Mouse (Mus musculus) embryonic facial prominence, embryonic 12.5 days (tissue): ENCODE data around the gene Inpp5d. TPM values are rescaled to one million over a fixed set of nuclear protein-coding genes. Genes with fewer than 3 reads are reported as not detected.

ENCODE experiments used
- ATAC-seq: fragments of 200-750 bp; cut with Nextera tagmentation; 2 replicates; pipeline ENCODE4 v1.8.0; 2017; ENCODE audit not compliant: insufficient number of reproducible peaks, insufficient read depth, low FRiP score, low TSS enrichment
- H3K27ac ChIP-seq: fragments of 300-500 bp; sonication (generic); 2 replicates; pipeline ENCODE4 v1.5.1; 2016; ENCODE audit warnings: mild to moderate bottlenecking
- H3K27me3 ChIP-seq: fragments of 300-500 bp; sonication (generic); 2 replicates; pipeline ENCODE4 v1.6.1; 2016; ENCODE audit warnings: mild to moderate bottlenecking, moderate library complexity
- H3K36me3 ChIP-seq: fragments of 300-500 bp; sonication (generic); 2 replicates; pipeline ENCODE4 v1.6.1; 2016; ENCODE audit warnings: mild to moderate bottlenecking
- H3K4me1 ChIP-seq: fragments of 300-500 bp; sonication (generic); 2 replicates; pipeline ENCODE4 v1.6.1; 2016
- H3K4me2 ChIP-seq: fragments of 300-500 bp; sonication (generic); replicated peaks from 2 replicates; pipeline ENCODE4 v1.6.1; 2016; ENCODE audit warnings: mild to moderate bottlenecking, moderate library complexity
- H3K4me3 ChIP-seq: fragments of 300-500 bp; sonication (generic); 2 replicates; pipeline ENCODE4 v1.5.1; 2016; ENCODE audit warnings: mild to moderate bottlenecking
- H3K9ac ChIP-seq: fragments of 300-500 bp; sonication (generic); 2 replicates; pipeline ENCODE4 v1.6.1; 2016; ENCODE audit warnings: mild to moderate bottlenecking, moderate library complexity
- H3K9me3 ChIP-seq: fragments of 300-500 bp; sonication (generic); 2 replicates; pipeline ENCODE4 v1.6.1; 2016; ENCODE audit warnings: mild to moderate bottlenecking, moderate library complexity
- WGBS: fragments of 180-500 bp; shearing (Covaris S2); methylation state at CpG from one replicate; pipeline ENCODE4 v1.1.7; 2016; 5-methylcytosine and 5-hydroxymethylcytosine counted together
- polyA plus RNA-seq: library from polyadenylated mRNA; unstranded; fragments of >200 nt; fragmentation: Nextera tagmentation; extraction: Ambion mirVana; gene quantifications from 2 replicates; pipeline ENCODE4 v1.2.1, GENCODE M21; 2016

Inpp5d gene
- polyA plus RNA-seq, 1 experiment from 2014 or later = 6.1 TPM

DNA sequence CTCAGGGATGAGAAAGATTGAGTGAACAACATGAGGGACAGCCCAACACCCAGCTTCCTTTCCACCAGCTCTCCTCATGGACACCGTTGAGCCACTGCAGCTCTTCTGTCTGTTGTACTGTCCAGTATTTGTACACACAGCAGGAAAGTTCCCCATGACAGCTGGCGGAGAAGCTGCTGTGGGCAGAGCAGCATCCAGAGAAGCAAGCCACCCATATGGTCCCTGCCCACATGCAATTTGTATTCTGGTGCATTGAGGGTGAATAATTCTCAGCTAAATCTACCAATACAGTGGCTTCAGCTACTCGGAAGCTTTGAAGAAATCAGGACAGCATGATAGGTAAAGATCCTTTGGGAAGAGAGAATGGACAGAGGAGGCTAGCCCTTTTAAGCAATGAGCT is 64.7 kb downstream of the Inpp5d start:
- Histone ChIP-seq H3K27ac (no peak overlapping the region), H3K4me1 (peaks cover 3% of the 10 kb centered on the region; the same call in 1 of the 2 replicates), H3K4me3 (no peak overlapping the region), H3K27me3 (no peaks in the 10 kb centered on the region), H3K9me3 (no peaks in the 10 kb centered on the region), H3K9ac (no peak overlapping the region), H3K4me2 (no peak overlapping the region), H3K36me3 (no peaks in the 10 kb centered on the region)
- 87% methylated on average over 3 of the region's 3 CpGs for WGBS
- no peak for ATAC-seq

DNA sequence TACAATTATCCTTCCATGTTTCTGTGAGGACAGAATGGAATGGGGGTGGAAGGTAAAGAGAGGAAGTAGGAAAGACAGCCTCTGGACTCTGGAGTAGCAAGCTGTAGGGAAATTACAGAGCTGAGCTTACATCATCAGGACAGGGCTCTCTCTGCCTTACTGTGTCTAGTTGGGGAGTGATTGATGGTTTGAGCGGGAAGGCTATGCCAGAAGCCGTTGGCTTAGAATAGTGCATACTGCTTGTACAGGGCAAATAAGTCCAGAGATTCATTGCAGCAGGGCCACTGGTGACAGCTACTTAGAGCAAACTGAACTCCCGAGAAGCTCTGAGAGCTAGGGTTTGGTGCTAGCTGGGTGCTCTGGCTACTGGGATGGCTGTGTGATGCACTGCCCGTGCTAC is 66.2 kb downstream of the Inpp5d start:
- Histone ChIP-seq H3K4me3 (no peak overlapping the region), H3K9ac (no peak overlapping the region), H3K27ac (no peak overlapping the region), H3K4me1 (peaks cover 3% of the 10 kb centered on the region; the same call in 1 of the 2 replicates), H3K36me3 (no peaks in the 10 kb centered on the region), H3K4me2 (no peak overlapping the region), H3K9me3 (no peaks in the 10 kb centered on the region), H3K27me3 (no peaks in the 10 kb centered on the region)
- 76% methylated on average over 4 of the region's 4 CpGs for WGBS
- no peak for ATAC-seq

DNA sequence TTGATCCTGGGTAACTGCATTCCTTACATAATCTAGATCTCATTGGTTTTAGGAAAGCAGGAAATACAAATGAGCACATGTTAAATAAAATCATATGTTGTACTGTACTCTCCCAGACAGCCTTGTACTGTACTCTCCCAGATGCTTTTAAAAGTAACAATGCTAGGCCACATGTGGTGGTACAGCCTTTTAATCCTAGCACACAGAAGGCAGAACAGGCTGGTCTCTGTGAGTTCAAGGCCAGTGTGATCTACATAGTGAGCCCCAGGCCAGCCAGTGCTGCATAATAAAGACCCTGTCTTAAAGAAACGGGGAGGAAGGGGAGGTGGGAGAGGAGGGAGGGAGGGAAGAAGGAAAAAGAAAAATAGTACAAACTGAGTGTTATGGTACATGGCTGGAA is 66.9 kb downstream of the Inpp5d start:
- Histone ChIP-seq H3K9me3 (no peaks in the 10 kb centered on the region), H3K27ac (no peak overlapping the region), H3K27me3 (no peaks in the 10 kb centered on the region), H3K9ac (no peak overlapping the region), H3K36me3 (no peaks in the 10 kb centered on the region), H3K4me2 (no peak overlapping the region), H3K4me3 (no peak overlapping the region), H3K4me1 (peaks cover 3% of the 10 kb centered on the region; the same call in 1 of the 2 replicates)
- no peak for ATAC-seq
- 20% methylated on average over 1 of the region's 1 CpGs for WGBS

DNA sequence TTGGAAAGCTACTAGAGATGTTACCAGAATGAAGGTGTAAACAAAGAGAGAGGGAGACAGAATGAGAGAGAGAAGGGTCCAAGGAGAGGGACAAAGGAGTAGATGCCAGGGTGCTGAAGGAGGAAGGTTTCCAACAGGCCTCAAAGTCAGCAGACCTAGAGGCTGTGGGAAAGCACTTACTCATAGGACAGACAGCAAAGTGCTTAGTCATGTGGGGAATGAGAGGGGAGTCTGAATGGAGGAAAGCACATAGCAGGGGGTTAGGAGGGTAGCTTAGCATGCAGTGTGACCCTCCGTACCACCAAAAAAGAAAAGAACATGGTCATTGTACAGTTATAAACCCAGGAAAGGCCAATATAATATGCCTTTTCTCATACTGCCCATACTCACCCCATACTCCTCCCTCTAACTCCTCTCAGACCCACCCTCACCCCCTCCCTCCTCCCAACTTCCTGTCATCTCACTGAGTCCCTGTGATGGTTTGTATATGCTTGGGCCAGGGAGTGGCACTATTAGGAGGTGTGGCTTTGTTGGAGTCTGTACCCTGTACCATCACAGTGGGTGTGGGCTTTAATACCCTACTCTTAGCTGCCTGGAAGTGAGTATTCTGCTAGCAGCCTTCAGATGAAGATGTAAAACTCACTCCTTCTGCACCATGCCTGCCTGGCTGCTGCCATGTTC is 69.7 kb downstream of the Inpp5d start:
- Histone ChIP-seq H3K4me1 (peaks cover 3% of the 10 kb centered on the region; the same call in 1 of the 2 replicates), H3K27ac (no peak overlapping the region), H3K27me3 (no peaks in the 10 kb centered on the region), H3K36me3 (no peaks in the 10 kb centered on the region), H3K4me3 (no peak overlapping the region), H3K9me3 (no peaks in the 10 kb centered on the region), H3K4me2 (no peak overlapping the region), H3K9ac (no peak overlapping the region)
- ATAC-seq = no peak
- 91% methylated on average over 1 of the region's 1 CpGs for WGBS

DNA sequence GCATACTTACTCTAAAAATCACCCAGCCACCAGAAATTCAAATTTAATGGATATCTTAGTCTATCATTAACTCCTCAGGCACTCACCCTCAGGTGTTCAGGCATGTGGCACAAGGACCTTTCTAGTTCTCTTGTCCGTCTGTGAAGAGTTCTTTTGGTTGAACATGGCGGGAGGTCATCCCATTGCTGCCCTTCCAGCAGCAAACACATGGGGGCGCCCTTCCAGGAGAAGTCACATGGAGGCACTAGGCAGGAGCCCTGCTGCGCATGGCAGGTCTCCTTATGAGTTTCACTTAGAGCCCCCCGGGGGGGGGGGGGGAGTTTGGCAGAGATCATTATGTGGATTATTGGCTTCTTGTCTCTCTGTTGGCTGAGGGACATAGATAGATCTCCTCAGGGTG is 76.2 kb downstream of the Inpp5d start:
- no peaks in the 10 kb centered on the region for H3K4me1 ChIP-seq
- ATAC-seq = no peak
- no peaks in the 10 kb centered on the region for H3K36me3 ChIP-seq
- H3K9ac ChIP-seq = no peak overlapping the region
- no peak overlapping the region for H3K4me2 ChIP-seq
- H3K27me3 ChIP-seq = no peaks in the 10 kb centered on the region
- H3K4me3 ChIP-seq = no peak overlapping the region
- H3K27ac ChIP-seq = no peak overlapping the region
- H3K9me3 ChIP-seq = no peaks in the 10 kb centered on the region
- WGBS = 66% methylated on average over 5 of the region's 5 CpGs

DNA sequence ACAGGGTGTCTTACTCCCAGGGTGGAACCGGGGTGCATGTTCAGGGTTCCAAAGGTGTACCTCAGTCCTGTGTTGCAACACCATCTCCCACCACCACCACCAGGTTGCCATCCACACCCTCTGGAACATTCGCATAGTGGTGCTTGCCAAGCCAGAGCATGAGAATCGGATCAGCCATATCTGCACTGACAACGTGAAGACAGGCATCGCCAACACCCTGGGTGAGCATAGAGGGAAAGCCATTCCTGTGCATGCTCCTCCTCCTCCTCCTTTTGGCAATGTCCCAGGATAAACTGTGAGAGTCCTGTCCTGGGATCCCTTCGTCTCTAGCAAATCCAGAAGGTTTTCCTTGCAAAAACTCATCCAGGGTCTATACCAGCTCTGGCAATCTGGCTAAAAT is 77.9 kb downstream of the Inpp5d start:
- H3K4me3 ChIP-seq = no peak overlapping the region
- H3K27me3 ChIP-seq = no peaks in the 10 kb centered on the region
- no peak for ATAC-seq
- no peaks in the 10 kb centered on the region for H3K9me3 ChIP-seq
- no peak overlapping the region for H3K27ac ChIP-seq
- 80% methylated on average over 6 of the region's 6 CpGs for WGBS
- no peak overlapping the region for H3K4me2 ChIP-seq
- no peak overlapping the region for H3K9ac ChIP-seq
- H3K4me1 ChIP-seq = no peaks in the 10 kb centered on the region
- H3K36me3 ChIP-seq = no peaks in the 10 kb centered on the region

DNA sequence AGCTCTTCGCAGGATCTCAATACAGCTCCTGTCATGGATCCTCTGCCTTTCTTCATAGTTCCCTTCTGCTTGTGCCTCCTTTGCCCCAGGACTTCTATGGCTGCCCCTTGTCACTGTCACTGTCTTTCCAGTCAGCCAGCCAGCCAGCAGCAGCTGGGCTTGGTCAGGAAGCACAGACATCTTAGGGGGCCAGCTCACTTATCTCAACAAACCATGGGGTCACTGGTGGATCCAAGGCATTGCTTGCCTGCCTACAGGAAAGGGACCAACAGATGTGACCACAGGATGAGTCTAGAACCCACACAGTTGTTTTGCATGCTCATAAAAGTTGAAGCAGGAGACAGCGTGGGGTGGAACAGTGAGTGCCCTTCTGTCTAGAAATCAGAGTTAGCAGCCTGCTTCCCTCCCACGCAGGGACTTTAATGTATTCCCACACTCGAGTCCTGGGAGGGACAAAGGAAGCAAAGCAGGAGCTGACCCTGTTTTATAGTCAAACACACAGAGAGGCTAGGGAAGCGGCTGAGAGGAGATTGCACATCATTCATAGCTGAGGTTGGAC is 79.9 kb downstream of the Inpp5d start:
- no peak overlapping the region for H3K4me2 ChIP-seq
- no peaks in the 10 kb centered on the region for H3K27me3 ChIP-seq
- no peak for ATAC-seq
- no peaks in the 10 kb centered on the region for H3K4me1 ChIP-seq
- no peaks in the 10 kb centered on the region for H3K36me3 ChIP-seq
- H3K9ac ChIP-seq = no peak overlapping the region
- no peak overlapping the region for H3K4me3 ChIP-seq
- H3K27ac ChIP-seq = no peak overlapping the region
- whole genome bisulfite sequencing = 82% methylated on average over 5 of the region's 5 CpGs
- no peaks in the 10 kb centered on the region for H3K9me3 ChIP-seq

DNA sequence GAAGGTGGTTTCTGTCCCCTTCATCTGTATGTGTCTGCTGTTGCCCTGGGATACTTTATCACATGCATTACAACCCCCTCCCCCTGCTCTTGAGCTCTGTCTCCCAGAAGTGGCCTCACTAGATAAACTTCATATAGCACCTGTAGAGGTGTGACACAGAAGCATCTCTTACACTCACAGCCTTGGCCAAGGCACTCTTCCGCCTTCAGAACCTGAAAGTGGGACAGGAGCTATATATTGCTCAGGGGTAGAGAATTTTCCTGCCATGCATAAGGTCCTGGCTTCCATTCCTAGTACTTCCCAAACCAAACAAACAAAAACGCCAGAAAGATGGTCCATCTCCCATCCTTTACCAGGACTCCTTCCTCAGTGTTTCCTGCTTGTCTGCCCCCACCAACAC is 84.1 kb downstream of the Inpp5d start:
- no peak for ATAC-seq
- H3K27me3 ChIP-seq = no peaks in the 10 kb centered on the region
- H3K4me1 ChIP-seq = no peaks in the 10 kb centered on the region
- no peak overlapping the region for H3K27ac ChIP-seq
- no peak overlapping the region for H3K9ac ChIP-seq
- H3K4me2 ChIP-seq = no peak overlapping the region
- H3K36me3 ChIP-seq = no peaks in the 10 kb centered on the region
- WGBS = 85% methylated on average over 2 of the region's 2 CpGs
- no peaks in the 10 kb centered on the region for H3K9me3 ChIP-seq
- H3K4me3 ChIP-seq = no peak overlapping the region

DNA sequence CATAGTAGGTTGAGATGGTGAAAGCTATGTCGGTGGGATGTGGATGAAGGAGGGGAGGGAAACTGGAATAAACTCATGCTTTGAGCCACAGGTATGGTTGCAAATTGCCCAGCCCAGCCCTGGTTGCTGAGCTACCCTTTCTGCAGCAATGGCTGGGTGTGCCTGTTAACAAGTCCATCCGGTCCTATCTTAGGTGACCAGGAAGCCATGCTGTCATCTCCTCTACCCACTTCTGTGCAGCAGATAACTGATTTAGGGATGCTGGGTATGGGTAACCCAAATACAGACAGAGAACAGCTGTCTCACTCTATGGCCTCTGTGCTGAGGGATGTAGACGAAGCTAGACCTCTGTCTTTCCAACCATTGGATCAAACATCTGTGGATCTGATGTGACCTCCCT is 86.2 kb downstream of the Inpp5d start:
- Histone ChIP-seq H3K9ac (no peak overlapping the region), H3K27me3 (no peaks in the 10 kb centered on the region), H3K4me2 (no peak overlapping the region), H3K36me3 (no peaks in the 10 kb centered on the region), H3K4me1 (no peaks in the 10 kb centered on the region), H3K4me3 (no peak overlapping the region), H3K9me3 (no peaks in the 10 kb centered on the region), H3K27ac (no peak overlapping the region)
- no peak for ATAC-seq
- 81% methylated on average over 3 of the region's 3 CpGs for WGBS

DNA sequence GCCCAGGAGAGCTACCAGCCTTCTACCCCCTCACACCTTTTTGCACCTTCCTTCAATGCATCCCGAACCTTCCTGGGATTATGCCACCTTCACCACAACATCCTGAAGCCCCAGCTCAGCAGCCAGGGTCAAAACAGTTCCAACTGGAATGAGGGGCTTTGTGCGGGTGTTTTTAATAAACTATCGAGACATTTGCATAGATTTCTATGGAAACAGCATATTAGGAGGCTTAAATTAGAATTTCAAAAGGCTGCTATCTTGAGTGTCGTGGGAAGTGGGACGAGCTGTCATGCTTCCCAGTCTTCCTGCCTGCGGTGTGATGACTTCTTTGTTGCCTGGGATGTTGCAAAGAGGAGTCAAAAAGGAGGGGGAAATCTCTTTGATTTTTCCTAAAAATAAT is 88.9 kb downstream of the Inpp5d start:
- no peak for ATAC-seq
- Histone ChIP-seq H3K27me3 (no peaks in the 10 kb centered on the region), H3K9ac (no peak overlapping the region), H3K4me2 (no peak overlapping the region), H3K36me3 (no peaks in the 10 kb centered on the region), H3K9me3 (no peaks in the 10 kb centered on the region), H3K4me1 (no peaks in the 10 kb centered on the region), H3K4me3 (no peak overlapping the region), H3K27ac (no peak overlapping the region)
- WGBS = 63% methylated on average over 6 of the region's 6 CpGs

DNA sequence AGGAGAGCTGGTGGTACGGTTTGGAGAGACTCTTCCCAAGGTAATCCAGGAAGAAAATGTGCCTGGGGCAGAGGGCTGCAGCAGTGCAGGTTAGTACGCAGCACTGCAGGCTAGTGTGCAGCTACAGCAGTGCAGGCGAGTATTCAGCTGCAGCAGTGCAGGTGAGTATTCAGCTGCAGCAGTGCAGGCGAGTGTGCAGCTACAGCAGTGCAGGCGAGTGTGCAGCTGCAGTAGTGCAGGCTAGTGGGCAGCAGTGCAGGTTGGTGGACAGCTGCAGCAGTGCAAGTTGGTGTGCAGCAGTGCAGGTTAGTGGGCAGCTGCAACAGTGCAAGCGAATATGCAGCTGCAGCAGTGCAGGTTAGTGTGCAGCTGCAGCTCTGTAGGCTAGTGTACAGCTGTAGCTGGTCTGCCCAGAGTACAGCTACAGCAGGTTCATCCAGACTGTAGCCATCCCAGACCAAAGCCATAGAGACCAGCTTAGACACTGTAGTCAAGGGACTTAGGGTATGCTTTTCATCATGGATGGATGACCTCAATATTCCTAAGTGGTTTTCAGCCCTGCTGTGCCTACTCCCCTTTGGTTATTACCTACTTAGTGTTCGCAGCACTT is 89.7 kb downstream of the Inpp5d start:
- no peak overlapping the region for H3K4me3 ChIP-seq
- H3K27ac ChIP-seq = no peak overlapping the region
- no peaks in the 10 kb centered on the region for H3K9me3 ChIP-seq
- no peaks in the 10 kb centered on the region for H3K27me3 ChIP-seq
- no peak overlapping the region for H3K4me2 ChIP-seq
- no peak for ATAC-seq
- no peak overlapping the region for H3K9ac ChIP-seq
- no peaks in the 10 kb centered on the region for H3K4me1 ChIP-seq
- no peaks in the 10 kb centered on the region for H3K36me3 ChIP-seq
- WGBS = 75% methylated on average over 7 of the region's 7 CpGs

DNA sequence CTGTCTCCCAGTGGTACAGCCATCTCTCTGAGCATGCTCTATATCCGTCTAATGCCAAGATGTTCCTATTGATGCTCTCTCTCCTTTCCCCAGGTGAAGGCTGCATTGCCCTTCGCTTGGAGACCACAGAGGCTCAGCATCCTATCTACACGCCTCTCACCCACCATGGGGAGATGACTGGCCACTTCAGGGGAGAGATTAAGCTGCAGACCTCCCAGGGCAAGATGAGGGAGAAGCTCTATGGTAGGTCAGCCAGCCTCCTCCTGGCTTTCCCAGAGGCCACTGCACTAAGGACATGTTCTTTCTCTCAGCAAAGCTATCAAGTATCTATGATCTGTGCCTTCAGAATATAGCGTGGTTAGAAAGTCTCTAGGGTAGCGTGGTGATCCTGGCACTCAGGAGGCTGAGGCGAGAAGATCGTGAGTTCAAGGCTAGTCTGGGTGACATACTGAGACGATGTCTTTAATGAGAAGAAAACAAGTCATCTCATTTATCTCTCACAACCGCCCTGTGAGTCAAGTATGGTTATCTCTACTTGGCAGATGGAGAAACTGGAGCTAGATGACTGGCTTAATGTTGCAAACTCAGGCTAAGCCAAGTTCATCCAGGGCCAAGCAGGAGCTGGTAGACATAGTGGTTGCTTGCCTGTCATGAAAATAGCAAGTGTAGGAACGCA is 92.0 kb downstream of the Inpp5d start:
- Histone ChIP-seq H3K36me3 (no peaks in the 10 kb centered on the region), H3K27ac (no peak overlapping the region), H3K4me1 (no peaks in the 10 kb centered on the region), H3K9ac (no peak overlapping the region), H3K27me3 (no peaks in the 10 kb centered on the region), H3K4me2 (no peak overlapping the region), H3K4me3 (no peak overlapping the region), H3K9me3 (no peaks in the 10 kb centered on the region)
- no peak for ATAC-seq
- 87% methylated on average over 10 of the region's 10 CpGs for WGBS
